Mouse (Mus musculus) gastrocnemius, postnatal 4 days (tissue): Measurements from ENCODE around the gene Asb8. TPM values are rescaled to one million over a fixed set of nuclear protein-coding genes. Genes with fewer than 3 reads are reported as not detected.
A peak's percentile ranks its signal among the peaks of the same experiment; 100 is the strongest.

Experiments used
- DNase-seq, 2 experiments: peaks; one replicate each; pipeline ENCODE4 v3.0.0; 2021 to 2022; ENCODE audit warnings: low spot score in 2 of 2, mixed read lengths in 2 of 2
- total RNA-seq, 2 experiments: library from RNA; stranded (reverse); gene quantifications; 2 replicates each; pipeline ENCODE4 v1.2.3; 2021

Gene Asb8
- total RNA-seq, 2 experiments from 2014 or later, result 148 to 174 TPM

GRCm38 (mm10) chr15:98120831-98121230 is 44.6 kb downstream of the Asb8 start:
- DNase-seq, result no peak

DNA sequence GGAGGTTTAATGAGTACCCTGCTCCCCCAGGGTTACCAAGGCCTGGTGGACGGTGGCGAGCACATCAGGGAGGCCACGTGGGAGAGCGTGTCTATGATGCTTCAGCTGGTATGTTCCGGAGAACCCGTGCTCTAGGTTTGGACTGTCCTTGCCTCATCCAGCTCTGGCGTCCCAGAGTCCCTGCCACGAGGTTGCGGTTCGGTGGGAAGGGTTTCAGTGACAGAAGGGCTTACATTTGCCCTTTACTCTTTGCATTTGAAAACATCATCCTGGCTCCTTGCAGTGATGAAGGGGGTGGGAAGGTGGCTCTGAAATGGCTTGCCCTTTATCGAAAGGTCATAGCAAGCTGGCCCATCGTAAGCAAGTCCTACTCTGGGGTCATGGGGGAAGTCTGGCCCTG is 46.1 kb downstream of the Asb8 start:
- DNase-seq, result no peak

GRCm38 (mm10) chr15:98116287-98116686 is 49.1 kb downstream of the Asb8 start:
- DNase-seq, result no peak

- DNase-seq, result no peak
These were observed 49.7 kb downstream of the Asb8 start for GRCm38 (mm10) chr15:98115779-98116163.

DNA sequence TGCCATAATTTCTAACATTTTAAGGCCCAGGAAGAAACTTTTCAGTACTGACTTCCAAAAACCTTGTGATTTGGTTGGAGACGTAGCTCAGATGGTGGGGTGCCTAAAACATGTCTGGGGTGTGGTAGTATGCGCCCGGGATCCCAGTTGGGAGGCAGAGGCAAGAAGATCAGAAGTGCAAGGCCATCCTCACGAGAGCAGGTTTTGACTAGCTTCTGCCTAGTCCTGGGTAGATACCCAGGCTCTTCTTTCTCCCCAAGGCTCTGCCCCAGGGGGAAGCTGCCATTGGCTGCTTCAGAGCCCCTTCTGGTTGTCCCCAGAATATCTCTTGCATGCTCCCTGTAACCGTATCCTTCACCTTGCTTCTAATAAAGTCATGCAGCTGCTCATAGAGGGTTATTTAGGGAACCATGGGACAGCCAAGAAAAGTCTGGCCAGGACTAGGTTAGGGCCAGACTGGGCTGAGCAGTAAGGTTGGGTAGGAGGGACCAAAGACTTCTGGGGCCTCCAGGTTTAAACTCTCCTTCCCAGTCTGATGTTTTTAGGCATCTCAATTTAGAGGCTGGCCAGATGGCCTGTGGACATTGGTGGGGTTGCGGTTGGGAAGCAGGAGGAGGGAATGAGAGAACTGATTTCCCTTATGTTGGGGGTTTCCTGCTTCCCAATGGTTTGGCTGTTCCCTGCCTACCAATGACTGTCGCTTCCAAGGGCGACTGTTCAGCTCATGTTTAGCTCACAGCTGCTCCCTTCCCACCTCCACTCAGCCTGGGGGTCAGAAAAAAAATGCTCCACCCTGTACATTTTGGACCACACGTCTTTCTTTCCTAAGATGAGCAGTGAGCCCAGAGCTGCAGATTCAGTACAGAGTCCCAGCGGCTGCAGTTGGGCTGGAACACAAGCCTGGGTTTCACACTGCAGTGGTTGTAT is 50.3 kb downstream of the Asb8 start:
- no peak for DNase-seq

GRCm38 (mm10) chr15:98114098-98114851 is 51.1 kb downstream of the Asb8 start:
- DNase-seq, result no peak

GRCm38 (mm10) chr15:98111791-98112190 is 53.6 kb downstream of the Asb8 start:
- no peak for DNase-seq

DNA sequence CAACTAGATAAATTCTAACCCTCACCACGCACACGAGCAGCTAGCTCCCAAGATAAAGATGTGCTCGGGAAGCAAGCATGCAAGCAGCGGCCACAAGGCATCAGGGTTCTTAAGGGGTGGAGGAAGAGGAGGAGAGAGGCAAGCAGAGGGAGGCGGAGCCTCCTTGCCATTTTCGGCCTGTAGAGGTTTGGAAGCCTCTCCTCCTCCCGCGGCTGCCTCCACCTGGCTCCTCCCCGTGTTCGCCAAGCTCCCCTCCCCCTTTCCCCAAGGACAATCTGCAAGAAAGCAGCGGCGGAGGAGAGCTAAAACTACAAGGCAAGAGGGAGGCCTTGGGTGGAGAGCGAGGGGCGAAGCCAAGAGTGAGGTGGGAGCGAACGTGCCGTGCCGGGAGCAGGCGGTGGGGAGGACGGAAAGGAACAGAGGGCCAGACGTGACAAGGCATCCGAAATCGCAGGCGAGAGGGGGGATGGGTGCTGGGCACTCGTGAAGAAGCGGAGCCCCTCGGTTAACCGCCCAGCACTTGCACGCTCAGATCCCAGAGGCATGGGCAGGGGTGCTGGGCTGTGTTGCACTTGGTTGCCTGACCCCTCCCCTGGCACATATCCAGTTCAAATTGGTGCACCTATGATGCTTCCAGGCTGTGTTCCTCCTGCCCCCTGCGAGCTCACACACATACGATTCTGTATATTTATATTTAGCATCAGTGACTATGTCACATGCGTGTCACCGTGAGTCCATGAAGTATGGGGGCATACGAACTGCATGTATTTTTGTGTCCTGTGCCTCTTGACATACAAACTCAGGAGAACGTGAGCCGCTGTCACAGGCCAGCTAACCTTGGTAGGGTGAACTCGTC is 56.9 kb downstream of the Asb8 start:
- DNase-seq, result peak; percentile 56 to 80

- DNase-seq, result no peak
These were observed 57.6 kb downstream of the Asb8 start for GRCm38 (mm10) chr15:98107703-98108296.

DNA sequence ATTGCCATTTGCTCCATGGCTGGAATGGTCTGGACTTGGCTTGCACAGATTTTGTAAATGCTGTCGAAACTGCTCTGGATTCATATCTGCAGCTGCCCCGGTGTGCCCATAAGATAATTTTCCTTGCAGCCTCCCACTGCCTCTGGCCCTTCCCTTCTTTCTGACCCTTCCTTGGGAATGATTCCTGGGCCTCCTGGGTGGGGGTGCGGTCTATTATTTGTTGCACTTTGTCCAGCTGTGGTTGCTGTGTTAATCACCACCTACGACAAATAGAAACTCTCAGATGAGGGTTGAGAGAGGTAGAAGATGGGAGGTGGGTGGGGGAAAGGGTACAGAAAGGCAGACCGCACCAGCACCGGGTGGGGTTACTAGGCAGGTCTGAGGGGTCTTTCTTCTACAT is 58.2 kb downstream of the Asb8 start:
- DNase-seq, result no peak

DNA sequence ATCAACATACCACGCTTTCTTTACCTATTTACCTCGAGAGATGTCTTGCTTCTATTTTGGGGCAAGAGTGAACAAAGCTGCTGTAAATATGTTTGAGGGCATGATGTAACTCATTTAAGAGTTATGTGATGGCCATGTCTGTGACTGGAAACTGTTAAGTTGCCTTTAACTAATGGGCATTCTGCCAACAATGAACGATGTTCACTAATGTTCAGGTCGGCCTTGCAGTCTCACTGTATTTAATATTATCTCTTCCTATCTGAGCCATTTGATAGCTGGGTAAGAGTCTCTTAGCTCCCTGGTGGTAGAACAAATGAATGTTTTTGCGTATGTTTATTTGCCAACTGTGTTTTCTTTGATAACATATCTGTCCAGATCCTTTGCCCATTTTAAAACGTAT is 58.9 kb downstream of the Asb8 start:
- DNase-seq, result no peak

DNA sequence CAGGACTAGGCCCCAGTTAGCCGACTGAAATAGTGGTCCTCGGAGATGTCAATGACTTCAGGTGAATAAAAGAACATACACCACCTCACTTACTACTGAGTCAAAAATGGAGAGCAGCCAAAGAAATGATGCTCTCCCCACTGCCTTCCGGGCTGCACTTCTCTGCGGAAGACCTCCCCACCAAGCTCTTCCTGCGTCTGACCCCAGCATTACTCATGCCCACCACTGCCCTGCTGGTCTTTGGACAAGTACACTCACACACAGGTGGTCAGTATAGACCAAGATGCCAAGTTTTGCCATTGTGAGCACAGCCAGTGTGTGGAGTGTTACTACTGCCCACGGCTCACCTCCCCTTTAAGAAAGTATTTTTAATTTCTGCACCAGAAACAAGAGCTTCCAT is 63.0 kb downstream of the Asb8 start:
- DNase-seq, result no peak

GRCm38 (mm10) chr15:98098519-98098918 is 66.9 kb downstream of the Asb8 start:
- no peak for DNase-seq

DNA sequence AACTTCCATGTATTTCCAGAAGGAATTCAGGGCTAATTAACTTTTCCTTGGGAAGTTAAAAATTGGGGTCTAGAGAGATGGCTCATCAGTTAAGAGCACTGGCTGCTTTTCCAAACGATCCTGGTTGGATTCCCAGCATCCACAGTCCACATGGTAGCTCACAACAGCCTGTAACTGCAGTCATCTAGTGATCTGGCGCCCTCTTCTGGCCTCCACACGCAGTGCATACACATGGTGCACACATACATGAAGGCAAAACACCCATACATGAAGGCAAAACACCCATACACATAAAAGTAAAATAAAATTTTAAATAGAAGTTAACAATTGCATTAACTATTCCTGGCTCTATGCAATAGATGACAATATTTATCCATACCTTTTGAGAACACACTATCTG is 68.5 kb downstream of the Asb8 start:
- no peak for DNase-seq

GRCm38 (mm10) chr15:98094905-98095304 is 70.5 kb downstream of the Asb8 start:
- no peak for DNase-seq

GRCm38 (mm10) chr15:98093121-98094011 is 72.1 kb downstream of the Asb8 start, which contains the start of gene Senp1:
Gene Senp1, minus strand, starts transcription at chr15:98093744.
- peak; percentile 80 to 89 for DNase-seq

- no peak for DNase-seq
These were observed 72.9 kb downstream of the Asb8 start, which contains the start of gene Pfkm for GRCm38 (mm10) chr15:98092372-98093120. Gene Pfkm, plus strand, starts transcription at chr15:98092589.

DNA sequence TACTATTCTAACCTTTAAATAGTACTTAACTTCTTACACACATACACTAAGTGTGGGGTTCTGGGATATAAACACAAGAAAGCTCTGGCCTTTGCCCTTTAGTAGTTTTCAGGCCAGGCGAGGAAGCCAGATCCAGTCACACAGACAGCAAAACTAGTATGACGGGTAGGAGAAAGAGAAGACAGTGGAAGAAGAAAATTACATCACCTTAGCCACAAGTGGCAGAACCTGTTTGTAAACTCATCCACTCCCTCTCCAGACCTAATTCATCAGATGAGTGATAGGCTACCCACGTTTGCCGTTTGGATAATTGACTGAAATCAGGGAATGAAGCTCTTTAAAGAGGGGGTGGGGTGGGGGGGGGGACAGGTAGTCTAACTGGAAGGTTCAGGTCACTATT is 73.6 kb downstream of the Asb8 start:
- no peak for DNase-seq
